Mouse (Mus musculus) heart, embryonic 15.5 days (tissue): ENCODE measurements around the gene Satb2. TPM values are rescaled to one million over a fixed set of nuclear protein-coding genes. Genes with fewer than 3 reads are reported as not detected.

ENCODE experiments used
- ATAC-seq: fragments of 200-750 bp; cut with Nextera tagmentation; replicated peaks from 2 replicates; pipeline ENCODE4 v1.8.0; 2017; ENCODE audit warnings: low read depth, moderate TSS enrichment; ENCODE audit not compliant: insufficient number of reproducible peaks, insufficient read depth, low FRiP score
- H3K27ac ChIP-seq: fragments of 300-500 bp; sonication (generic); 2 replicates; pipeline ENCODE4 v1.5.1; 2015; ENCODE audit warnings: mild to moderate bottlenecking, inconsistent platforms
- H3K27me3 ChIP-seq: fragments of 300-500 bp; sonication (generic); 2 replicates; pipeline ENCODE4 v1.6.1; 2015; ENCODE audit warnings: inconsistent platforms
- H3K36me3 ChIP-seq: fragments of 300-500 bp; sonication (generic); 2 replicates; pipeline ENCODE4 v1.6.1; 2015; ENCODE audit warnings: mild to moderate bottlenecking, inconsistent platforms
- H3K4me1 ChIP-seq: fragments of 300-500 bp; sonication (generic); replicated peaks from 2 replicates; pipeline ENCODE4 v1.6.1; 2015; ENCODE audit warnings: inconsistent platforms
- H3K4me2 ChIP-seq: fragments of 300-500 bp; sonication (generic); 2 replicates; pipeline ENCODE4 v1.6.1; 2015; ENCODE audit warnings: inconsistent platforms, mild to moderate bottlenecking, moderate library complexity
- H3K4me3 ChIP-seq: fragments of 300-500 bp; sonication (generic); 2 replicates; pipeline ENCODE4 v1.5.1; 2015; ENCODE audit warnings: mild to moderate bottlenecking, inconsistent platforms
- H3K9ac ChIP-seq: fragments of 300-500 bp; sonication (generic); 2 replicates; pipeline ENCODE4 v1.6.1; 2015; ENCODE audit warnings: mild to moderate bottlenecking, inconsistent platforms
- H3K9me3 ChIP-seq: fragments of 300-500 bp; sonication (generic); replicated peaks from 2 replicates; pipeline ENCODE4 v1.6.1; 2016; ENCODE audit warnings: inconsistent platforms
- WGBS: fragments of 180-500 bp; shearing (Covaris S2); methylation state at CpG from one replicate; pipeline ENCODE4 v1.1.7; 2015; ENCODE audit warnings: mixed read lengths; 5-methylcytosine and 5-hydroxymethylcytosine counted together
- polyA plus RNA-seq: library from polyadenylated mRNA; unstranded; fragments of >200 nt; fragmentation: Nextera tagmentation; extraction: Ambion mirVana; gene quantifications from 2 replicates; pipeline ENCODE4 v1.2.1, GENCODE M21; 2015

Satb2 gene
- polyA plus RNA-seq, 1 experiment from 2014 or later: 0.10 TPM

GRCm38 (mm10) chr1:56955739-56956085, 22.7 kb downstream of the Satb2 start:
- no peak overlapping the region for H3K4me3 ChIP-seq
- H3K4me2 ChIP-seq: no peak overlapping the region
- ATAC-seq: no peak
- no peaks in the 10 kb centered on the region for H3K27me3 ChIP-seq
- no peak overlapping the region for H3K9ac ChIP-seq
- H3K36me3 ChIP-seq: no peaks in the 10 kb centered on the region
- no peak overlapping the region for H3K27ac ChIP-seq
- H3K4me1 ChIP-seq: no peaks in the 10 kb centered on the region
- no peaks in the 10 kb centered on the region for H3K9me3 ChIP-seq
- WGBS: 68% methylated on average over 12 of the region's 12 CpGs

- Histone ChIP-seq H3K9me3 (no peaks in the 10 kb centered on the region), H3K4me2 (no peak overlapping the region), H3K27ac (no peak overlapping the region), H3K9ac (no peak overlapping the region), H3K36me3 (no peaks in the 10 kb centered on the region), H3K27me3 (no peaks in the 10 kb centered on the region), H3K4me1 (no peaks in the 10 kb centered on the region), H3K4me3 (no peak overlapping the region)
- WGBS: 63% methylated on average over 14 of the region's 14 CpGs
- ATAC-seq: no peak
Measured at GRCm38 (mm10) chr1:56955055-56955738, 23.3 kb downstream of the Satb2 start.

- Histone ChIP-seq H3K27me3 (no peaks in the 10 kb centered on the region), H3K36me3 (no peaks in the 10 kb centered on the region), H3K4me2 (no peak overlapping the region), H3K4me3 (no peak overlapping the region), H3K4me1 (no peaks in the 10 kb centered on the region), H3K9me3 (no peaks in the 10 kb centered on the region), H3K9ac (no peak overlapping the region), H3K27ac (no peak overlapping the region)
- 54% methylated on average over 2 of the region's 2 CpGs for WGBS
- ATAC-seq: no peak
Measured at GRCm38 (mm10) chr1:56953538-56953937, 24.9 kb downstream of the Satb2 start.

GRCm38 (mm10) chr1:56951980-56952379, 26.5 kb downstream of the Satb2 start:
- WGBS: 75% methylated on average over 4 of the region's 4 CpGs
- no peaks in the 10 kb centered on the region for H3K27me3 ChIP-seq
- no peaks in the 10 kb centered on the region for H3K4me1 ChIP-seq
- H3K9me3 ChIP-seq: no peaks in the 10 kb centered on the region
- no peaks in the 10 kb centered on the region for H3K36me3 ChIP-seq
- H3K27ac ChIP-seq: no peak overlapping the region
- H3K4me2 ChIP-seq: no peak overlapping the region
- H3K4me3 ChIP-seq: no peak overlapping the region
- ATAC-seq: no peak
- H3K9ac ChIP-seq: no peak overlapping the region

- no peaks in the 10 kb centered on the region for H3K36me3 ChIP-seq
- no peak for ATAC-seq
- 76% methylated on average over 6 of the region's 6 CpGs for WGBS
- no peak overlapping the region for H3K4me3 ChIP-seq
- H3K27me3 ChIP-seq: no peaks in the 10 kb centered on the region
- H3K9me3 ChIP-seq: no peaks in the 10 kb centered on the region
- H3K4me1 ChIP-seq: no peaks in the 10 kb centered on the region
- no peak overlapping the region for H3K4me2 ChIP-seq
- no peak overlapping the region for H3K9ac ChIP-seq
- no peak overlapping the region for H3K27ac ChIP-seq
Measured at GRCm38 (mm10) chr1:56951525-56951924, 26.9 kb downstream of the Satb2 start.

- no peak for ATAC-seq
- H3K27ac ChIP-seq: no peak overlapping the region
- no peaks in the 10 kb centered on the region for H3K27me3 ChIP-seq
- H3K9ac ChIP-seq: no peak overlapping the region
- no peaks in the 10 kb centered on the region for H3K4me1 ChIP-seq
- WGBS: 88% methylated on average over 4 of the region's 4 CpGs
- H3K9me3 ChIP-seq: no peaks in the 10 kb centered on the region
- no peak overlapping the region for H3K4me3 ChIP-seq
- no peaks in the 10 kb centered on the region for H3K36me3 ChIP-seq
- no peak overlapping the region for H3K4me2 ChIP-seq
Measured at GRCm38 (mm10) chr1:56939432-56939831, 39.0 kb downstream of the Satb2 start.

GRCm38 (mm10) chr1:56938432-56938831, 40.0 kb downstream of the Satb2 start:
- Histone ChIP-seq H3K4me2 (no peak overlapping the region), H3K27me3 (no peaks in the 10 kb centered on the region), H3K9me3 (no peaks in the 10 kb centered on the region), H3K27ac (no peak overlapping the region), H3K9ac (no peak overlapping the region), H3K4me1 (no peaks in the 10 kb centered on the region), H3K4me3 (no peak overlapping the region), H3K36me3 (no peaks in the 10 kb centered on the region)
- WGBS: 77% methylated on average over 3 of the region's 3 CpGs
- no peak for ATAC-seq

GRCm38 (mm10) chr1:56936554-56936953, 41.9 kb downstream of the Satb2 start:
- no peaks in the 10 kb centered on the region for H3K36me3 ChIP-seq
- H3K9me3 ChIP-seq: no peaks in the 10 kb centered on the region
- H3K4me1 ChIP-seq: no peaks in the 10 kb centered on the region
- WGBS: 70% methylated on average over 3 of the region's 3 CpGs
- ATAC-seq: no peak
- H3K27me3 ChIP-seq: no peaks in the 10 kb centered on the region
- no peak overlapping the region for H3K9ac ChIP-seq
- H3K4me2 ChIP-seq: no peak overlapping the region
- H3K27ac ChIP-seq: no peak overlapping the region
- no peak overlapping the region for H3K4me3 ChIP-seq

- no peak for ATAC-seq
- WGBS: 78% methylated on average over 9 of the region's 9 CpGs
Measured at GRCm38 (mm10) chr1:56933821-56934220, 44.6 kb downstream of the Satb2 start.

GRCm38 (mm10) chr1:56930096-56930495, 48.4 kb downstream of the Satb2 start:
- Histone ChIP-seq H3K9me3 (no peaks in the 10 kb centered on the region), H3K36me3 (no peaks in the 10 kb centered on the region), H3K27me3 (no peaks in the 10 kb centered on the region), H3K4me1 (no peaks in the 10 kb centered on the region), H3K9ac (no peak overlapping the region), H3K4me2 (no peak overlapping the region), H3K4me3 (no peak overlapping the region), H3K27ac (no peak overlapping the region)
- ATAC-seq: no peak
- 64% methylated on average over 4 of the region's 4 CpGs for WGBS

More at GRCm38 (mm10) chr1:56933821-56934220, 44.6 kb downstream of the Satb2 start:
- Histone ChIP-seq H3K4me3 (no peak overlapping the region), H3K27ac (no peak overlapping the region), H3K4me2 (no peak overlapping the region), H3K36me3 (no peaks in the 10 kb centered on the region), H3K4me1 (no peaks in the 10 kb centered on the region), H3K9ac (no peak overlapping the region), H3K27me3 (no peaks in the 10 kb centered on the region), H3K9me3 (no peaks in the 10 kb centered on the region)

GRCm38 (mm10) chr1:56928731-56929130, 49.7 kb downstream of the Satb2 start:
- no peaks in the 10 kb centered on the region for H3K4me1 ChIP-seq
- no peak overlapping the region for H3K9ac ChIP-seq
- no peaks in the 10 kb centered on the region for H3K27me3 ChIP-seq
- no peak for ATAC-seq
- no peak overlapping the region for H3K4me3 ChIP-seq
- H3K9me3 ChIP-seq: no peaks in the 10 kb centered on the region
- no peak overlapping the region for H3K4me2 ChIP-seq
- H3K27ac ChIP-seq: no peak overlapping the region
- H3K36me3 ChIP-seq: no peaks in the 10 kb centered on the region
- 52% methylated on average over 9 of the region's 9 CpGs for WGBS

GRCm38 (mm10) chr1:56920472-56920871, 58.0 kb downstream of the Satb2 start:
- Histone ChIP-seq H3K9me3 (no peaks in the 10 kb centered on the region), H3K27ac (no peak overlapping the region), H3K9ac (no peak overlapping the region), H3K4me1 (no peaks in the 10 kb centered on the region), H3K4me3 (no peak overlapping the region), H3K27me3 (no peaks in the 10 kb centered on the region), H3K4me2 (no peak overlapping the region), H3K36me3 (no peaks in the 10 kb centered on the region)
- no peak for ATAC-seq
- 84% methylated on average over 8 of the region's 8 CpGs for WGBS
